Mouse (Mus musculus): ENCODE measurements around the gene Timp3.

DNA sequence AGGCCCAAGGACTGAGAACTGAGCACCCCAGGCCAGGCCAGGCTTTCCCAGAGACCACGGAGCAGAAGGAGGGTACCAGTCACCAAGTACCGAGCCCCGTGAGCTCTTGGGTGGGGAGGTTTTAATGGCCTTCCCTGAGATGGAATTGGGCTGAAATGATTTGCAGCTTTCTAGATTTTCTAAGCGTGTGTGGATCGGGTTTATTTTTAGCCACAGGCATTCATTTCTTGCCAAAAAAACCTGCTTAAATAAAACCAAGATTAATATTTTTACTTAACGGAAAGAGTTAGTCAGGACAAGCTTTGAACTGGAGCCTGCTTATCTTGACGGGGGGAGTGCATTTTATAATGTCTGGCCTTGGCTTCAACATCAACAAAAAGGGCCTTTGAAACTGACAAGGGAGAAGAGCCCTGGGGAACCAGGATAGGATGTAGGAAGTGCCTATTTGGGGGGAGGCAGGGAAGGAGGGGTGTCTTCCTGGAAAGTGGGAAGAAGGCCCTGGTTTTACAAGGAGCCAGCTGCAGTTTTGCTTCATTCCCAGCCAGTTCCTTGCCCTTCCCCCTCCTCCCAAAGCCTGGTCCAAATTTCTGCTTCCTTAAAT, 31.6 kb downstream of the Timp3 start:
- TF ChIP-seq CTCF (conservative IDR thresholded peaks at IDR 0.05; ENCODE audit: low read length): no peak
- no peak for TF ChIP-seq POU5F1 (IDR thresholded peaks at IDR 0.05; ENCODE audit: borderline replicate concordance, low read length)

All from E14TG2a.4 (cell line).